Mouse (Mus musculus): ENCODE results near the gene 1700088E04Rik.
A peak's percentile ranks its signal among the peaks of the same experiment; 100 is the strongest.

1700088E04Rik gene

GRCm38 (mm10) chr15:79140866-79141565 is at the start of gene 1700088E04Rik, which contains the start of gene Polr2f:
Gene 1700088E04Rik, minus strand, starts transcription at chr15:79141253.
Gene Polr2f, plus strand, starts transcription at chr15:79141009.
- peak; percentile 98 for DNase-seq (ENCODE audit: low read depth, low spot score)

GRCm38 (mm10) chr15:79187819-79188218 is 46.8 kb upstream of the 1700088E04Rik start:
- no peak for DNase-seq (ENCODE audit: low read depth, low spot score)

GRCm38 (mm10) chr15:79185213-79185612 is 44.2 kb upstream of the 1700088E04Rik start:
- DNase-seq (ENCODE audit: low read depth, low spot score) = no peak

- no peak for DNase-seq (ENCODE audit: low read depth, low spot score)
Observed at GRCm38 (mm10) chr15:79176905-79177304, 35.9 kb upstream of the 1700088E04Rik start.

GRCm38 (mm10) chr15:79166712-79167111 is 25.7 kb upstream of the 1700088E04Rik start:
- peak; percentile 48 for DNase-seq (ENCODE audit: low read depth, low spot score)

- DNase-seq (ENCODE audit: low read depth, low spot score) = no peak
Observed at GRCm38 (mm10) chr15:79165140-79165539, 24.1 kb upstream of the 1700088E04Rik start, which contains the start of gene Sox10. Gene Sox10, minus strand, starts transcription at chr15:79165240.

- no peak for DNase-seq (ENCODE audit: low read depth, low spot score)
Observed at GRCm38 (mm10) chr15:79164251-79164650, 23.2 kb upstream of the 1700088E04Rik start.

GRCm38 (mm10) chr15:79162822-79163221 is 21.8 kb upstream of the 1700088E04Rik start:
- DNase-seq (ENCODE audit: low read depth, low spot score) = no peak

GRCm38 (mm10) chr15:79162301-79162700 is 21.2 kb upstream of the 1700088E04Rik start:
- DNase-seq (ENCODE audit: low read depth, low spot score) = no peak

GRCm38 (mm10) chr15:79155572-79155971 is 14.5 kb upstream of the 1700088E04Rik start:
- DNase-seq (ENCODE audit: low read depth, low spot score) = no peak

GRCm38 (mm10) chr15:79152709-79153108 is 11.7 kb upstream of the 1700088E04Rik start:
- DNase-seq (ENCODE audit: low read depth, low spot score) = no peak

GRCm38 (mm10) chr15:79151881-79152280 is 10.8 kb upstream of the 1700088E04Rik start:
- peak; percentile 63 for DNase-seq (ENCODE audit: low read depth, low spot score)

- DNase-seq (ENCODE audit: low read depth, low spot score) = peak; percentile 90
Observed at GRCm38 (mm10) chr15:79148533-79148932, 7.5 kb upstream of the 1700088E04Rik start.

- no peak for DNase-seq (ENCODE audit: low read depth, low spot score)
Observed at GRCm38 (mm10) chr15:79145522-79145921, 4.5 kb upstream of the 1700088E04Rik start.

- no peak for DNase-seq (ENCODE audit: low read depth, low spot score)
Observed at GRCm38 (mm10) chr15:79144021-79144420, 3.0 kb upstream of the 1700088E04Rik start.

- DNase-seq (ENCODE audit: low read depth, low spot score) = no peak
Observed at GRCm38 (mm10) chr15:79143316-79143715, 2.3 kb upstream of the 1700088E04Rik start.

- no peak for DNase-seq (ENCODE audit: low read depth, low spot score)
Observed at GRCm38 (mm10) chr15:79141566-79141917, 489 bp upstream of the 1700088E04Rik start.

GRCm38 (mm10) chr15:79139640-79140039 is 1.4 kb downstream of the 1700088E04Rik start:
- DNase-seq (ENCODE audit: low read depth, low spot score) = no peak

GRCm38 (mm10) chr15:79135783-79136575 is 5.1 kb downstream of the 1700088E04Rik start:
- no peak for DNase-seq (ENCODE audit: low read depth, low spot score)

GRCm38 (mm10) chr15:79135332-79135731 is 5.7 kb downstream of the 1700088E04Rik start:
- no peak for DNase-seq (ENCODE audit: low read depth, low spot score)

- DNase-seq (ENCODE audit: low read depth, low spot score) = no peak
Observed at GRCm38 (mm10) chr15:79134496-79135270, 6.4 kb downstream of the 1700088E04Rik start.

- DNase-seq (ENCODE audit: low read depth, low spot score) = no peak
Observed at GRCm38 (mm10) chr15:79133191-79133661, 7.8 kb downstream of the 1700088E04Rik start.

All from mesoderm, embryonic 11.5 days (tissue).